Mouse (Mus musculus) spleen, adult 2 months (tissue): ENCODE data around the gene Pitpnb. TPM values are rescaled to one million over a fixed set of nuclear protein-coding genes. Genes with fewer than 3 reads are reported as not detected.

Experiments used
- DNase-seq, 2 experiments: peaks; one replicate each; pipeline versions ENCODE4 v3.0.0 to v3.0.0-alpha.2; 2012 to 2021; ENCODE audit warnings: low spot score in 2 of 2, low read depth in 1 of 2
- H3K27ac ChIP-seq: fragments of 200-500 bp; 2 replicates; pipeline ENCODE4 v1.5.1; 2012; ENCODE audit warnings: low read length, inconsistent platforms; ENCODE audit not compliant: insufficient read depth
- H3K27me3 ChIP-seq: fragments of 200-500 bp; 2 replicates; pipeline ENCODE4 v1.6.1; 2012; ENCODE audit warnings: mild to moderate bottlenecking, moderate library complexity, low read length, inconsistent platforms; ENCODE audit not compliant: control insufficient read depth, insufficient read depth
- H3K36me3 ChIP-seq: fragments of 200-500 bp; 2 replicates; pipeline ENCODE4 v1.6.1; 2012; ENCODE audit warnings: mild to moderate bottlenecking, low read length, inconsistent platforms; ENCODE audit not compliant: control insufficient read depth, insufficient read depth
- H3K4me1 ChIP-seq: fragments of 200-500 bp; 2 replicates; pipeline ENCODE4 v1.6.1; 2011; ENCODE audit warnings: inconsistent platforms; ENCODE audit not compliant: control insufficient read depth, insufficient read depth, insufficient read length
- H3K4me3 ChIP-seq: fragments of 200-500 bp; 2 replicates; pipeline ENCODE4 v1.5.1; 2011; ENCODE audit warnings: mild to moderate bottlenecking, inconsistent platforms; ENCODE audit not compliant: insufficient read depth, insufficient read length; ENCODE audit errors: extremely low read depth
- CTCF ChIP-seq: fragments of 200-500 bp; IDR thresholded peaks from 2 replicates; pipeline ENCODE4 v1.5.1; 2011; ENCODE audit warnings: mild to moderate bottlenecking, inconsistent platforms; ENCODE audit not compliant: insufficient read depth, insufficient read length, insufficient replicate concordance; ENCODE audit errors: extremely low read depth
- POLR2A ChIP-seq: fragments of 200-500 bp; IDR thresholded peaks from 2 replicates; pipeline ENCODE4 v1.6.1; 2011; ENCODE audit warnings: low read depth, low read length, inconsistent platforms
- WGBS: fragments of 180-500 bp; shearing (Covaris S2); methylation state at CpG from one replicate; pipeline ENCODE4 v1.1.7; 2018; 5-methylcytosine and 5-hydroxymethylcytosine counted together
- polyA plus RNA-seq: library from polyadenylated mRNA; depleted of rRNA; stranded (reverse); fragments of >200 nt; gene quantifications from 2 replicates; pipeline ENCODE4 v1.2.3, GENCODE M21; 2012

Gene Pitpnb
- polyA plus RNA-seq, 1 experiment, result 25.5 TPM

DNA sequence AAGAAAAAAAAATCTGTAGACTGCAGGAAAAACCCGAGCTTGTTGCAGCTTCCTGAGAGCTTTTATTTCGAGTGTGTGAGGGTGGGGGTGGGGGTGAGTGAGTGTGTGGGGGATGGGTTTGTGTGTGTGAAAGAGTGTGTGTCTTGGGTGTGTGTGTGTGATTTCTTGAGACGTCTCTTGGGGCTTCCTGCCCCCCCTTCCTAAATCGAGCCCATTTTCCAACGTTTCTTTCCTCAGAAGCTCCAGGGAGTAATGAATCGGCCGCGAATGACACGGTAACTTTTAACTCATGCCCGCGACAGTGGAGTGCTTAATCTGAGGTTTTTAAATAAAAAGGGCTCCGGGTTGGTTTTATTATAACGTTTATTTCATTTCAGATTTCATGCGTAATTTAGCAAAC is 85.0 kb downstream of the Pitpnb start:
- TF ChIP-seq POLR2A, result no peak
- no peak for TF ChIP-seq CTCF
- DNase-seq, result no peak
- 2% methylated on average over 14 of the region's 14 CpGs for WGBS
- Histone ChIP-seq H3K4me3 (no peak overlapping the region), H3K4me1 (peaks cover 13% of the 10 kb centered on the region; the same call in 1 of the 2 replicates), H3K27me3 (peaks cover 33% of the 10 kb centered on the region), H3K27ac (no peak overlapping the region), H3K36me3 (no peaks in the 10 kb centered on the region)

DNA sequence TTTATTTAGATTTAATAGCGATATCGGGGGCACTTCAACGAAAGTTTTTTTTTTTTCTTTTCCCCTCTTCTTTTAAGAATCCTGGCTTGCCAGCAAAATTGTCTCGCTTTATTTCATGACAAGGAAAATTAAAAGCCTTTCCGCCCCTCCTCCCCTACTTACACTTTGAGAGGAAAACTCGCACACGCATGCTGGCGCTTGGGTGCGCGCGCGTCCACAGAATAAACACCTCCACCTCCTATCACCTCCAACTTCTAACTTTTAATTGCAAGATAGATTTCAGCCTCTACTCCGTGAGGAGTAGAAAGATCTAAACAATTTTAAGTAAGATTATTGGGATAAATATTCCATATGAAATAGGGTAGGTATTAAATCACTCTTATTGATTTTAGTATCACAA is 85.5 kb downstream of the Pitpnb start:
- DNase-seq, result no peak
- TF ChIP-seq CTCF (no peak; the same call in 1 of the 2 replicates), POLR2A (no peak)
- 2% methylated on average over 13 of the region's 13 CpGs for WGBS
- Histone ChIP-seq H3K4me1 (peaks cover 13% of the 10 kb centered on the region; the same call in 1 of the 2 replicates), H3K27ac (no peak overlapping the region), H3K4me3 (peak overlapping the region; percentile 55), H3K27me3 (peaks cover 35% of the 10 kb centered on the region), H3K36me3 (no peaks in the 10 kb centered on the region)

DNA sequence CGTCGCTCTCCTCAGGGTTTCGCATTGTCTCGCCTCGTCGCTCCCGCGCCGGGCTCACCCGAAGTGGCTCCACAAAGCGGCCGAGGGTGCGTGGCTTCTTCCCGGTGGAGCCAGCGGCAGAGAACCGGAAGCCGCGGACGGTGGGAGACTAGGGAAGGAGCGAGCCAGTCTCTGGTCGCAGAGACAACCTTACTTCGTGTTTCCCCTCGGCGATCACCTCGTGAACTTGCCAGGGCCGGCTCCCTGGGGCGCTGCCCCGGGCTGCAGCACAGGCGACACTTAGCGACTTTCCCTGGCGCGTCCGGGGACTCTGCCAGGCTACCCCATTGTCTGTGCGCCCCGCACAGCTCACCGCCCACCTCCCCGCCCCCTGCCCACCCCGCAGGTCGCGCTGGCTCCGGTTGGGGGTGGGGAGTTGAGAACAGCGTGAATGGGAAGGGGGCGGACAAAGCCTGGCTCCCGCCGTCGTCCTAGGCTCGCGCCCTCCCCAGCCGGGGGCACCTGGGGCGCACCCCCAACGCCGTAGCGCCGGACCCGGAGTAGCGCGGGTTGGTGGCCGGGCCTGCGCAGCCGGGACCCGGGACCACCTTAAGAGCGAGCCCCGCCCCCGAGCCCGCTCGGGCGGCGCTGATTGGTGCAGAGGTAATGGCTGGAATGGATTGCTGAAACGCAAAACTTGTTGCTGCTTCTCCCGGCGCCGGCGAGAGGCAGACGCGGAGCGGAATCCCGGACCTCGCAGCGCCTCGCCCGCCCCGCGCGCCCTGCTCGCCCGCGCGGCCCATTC is 86.2 kb downstream of the Pitpnb start, which contains the start of gene Mn1:
Gene Mn1, plus strand, starts transcription at position 772 of the 784 bp plus-strand sequence.
- peak in 1 of 2 experiments; percentile 36 for DNase-seq
- Histone ChIP-seq H3K36me3 (no peaks in the 10 kb centered on the region), H3K27ac (no peak within 1 kb of the TSS; the same call in 1 of the 2 replicates), H3K4me1 (peaks cover 13% of the 10 kb centered on the region; the same call in 1 of the 2 replicates), H3K4me3 (peak within 1 kb of the TSS; percentile 55), H3K27me3 (peaks cover 35% of the 10 kb centered on the region)
- under 1% methylated on average over 68 of the region's 88 CpGs for WGBS
- no peak for TF ChIP-seq CTCF
- TF ChIP-seq POLR2A, result no peak

DNA sequence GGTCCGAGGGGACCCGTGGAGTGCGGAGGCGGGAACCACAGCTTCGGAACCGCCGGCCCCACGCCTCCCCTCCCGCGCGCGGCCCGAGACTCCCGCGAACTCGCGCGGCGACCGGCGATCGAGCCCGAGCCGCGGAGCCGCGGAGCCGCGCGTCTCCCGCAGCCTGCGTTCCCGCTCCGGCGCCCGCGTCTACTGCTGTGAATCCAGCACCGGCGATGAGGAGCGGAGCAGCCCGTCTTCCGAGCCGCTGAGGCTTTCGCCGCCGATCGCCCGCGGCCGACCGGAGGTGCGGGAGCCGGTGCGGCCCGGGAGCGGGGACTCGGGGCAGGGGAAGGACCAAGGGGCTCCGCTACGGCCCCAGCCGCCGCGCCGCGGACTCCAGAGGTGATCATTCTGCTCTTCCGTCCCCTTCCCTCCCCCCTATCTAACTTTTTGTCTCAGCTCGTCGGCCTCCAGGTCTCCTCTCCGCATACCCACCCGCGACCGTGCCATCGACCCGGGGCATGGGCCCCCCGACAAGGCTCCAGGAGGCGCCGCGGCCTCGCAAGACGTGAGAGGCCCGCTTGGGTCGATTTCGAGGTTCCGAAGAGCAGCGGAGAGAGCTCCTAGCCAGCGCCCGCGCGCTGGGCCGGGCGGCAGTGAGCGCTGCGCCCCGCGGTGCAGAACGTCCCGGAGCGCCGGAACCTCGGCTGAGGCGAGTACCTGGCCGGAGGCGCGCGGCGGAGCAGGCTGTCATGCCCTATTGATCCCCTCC is 87.0 kb downstream of the Pitpnb start:
- Histone ChIP-seq H3K36me3 (no peaks in the 10 kb centered on the region), H3K27ac (no peak overlapping the region; the same call in 1 of the 2 replicates), H3K27me3 (peaks cover 35% of the 10 kb centered on the region), H3K4me3 (peak overlapping the region; percentile 55), H3K4me1 (peaks cover 13% of the 10 kb centered on the region; the same call in 1 of the 2 replicates)
- TF ChIP-seq POLR2A, result no peak
- TF ChIP-seq CTCF, result no peak
- under 1% methylated on average over 103 of the region's 105 CpGs for WGBS
- no peak for DNase-seq

DNA sequence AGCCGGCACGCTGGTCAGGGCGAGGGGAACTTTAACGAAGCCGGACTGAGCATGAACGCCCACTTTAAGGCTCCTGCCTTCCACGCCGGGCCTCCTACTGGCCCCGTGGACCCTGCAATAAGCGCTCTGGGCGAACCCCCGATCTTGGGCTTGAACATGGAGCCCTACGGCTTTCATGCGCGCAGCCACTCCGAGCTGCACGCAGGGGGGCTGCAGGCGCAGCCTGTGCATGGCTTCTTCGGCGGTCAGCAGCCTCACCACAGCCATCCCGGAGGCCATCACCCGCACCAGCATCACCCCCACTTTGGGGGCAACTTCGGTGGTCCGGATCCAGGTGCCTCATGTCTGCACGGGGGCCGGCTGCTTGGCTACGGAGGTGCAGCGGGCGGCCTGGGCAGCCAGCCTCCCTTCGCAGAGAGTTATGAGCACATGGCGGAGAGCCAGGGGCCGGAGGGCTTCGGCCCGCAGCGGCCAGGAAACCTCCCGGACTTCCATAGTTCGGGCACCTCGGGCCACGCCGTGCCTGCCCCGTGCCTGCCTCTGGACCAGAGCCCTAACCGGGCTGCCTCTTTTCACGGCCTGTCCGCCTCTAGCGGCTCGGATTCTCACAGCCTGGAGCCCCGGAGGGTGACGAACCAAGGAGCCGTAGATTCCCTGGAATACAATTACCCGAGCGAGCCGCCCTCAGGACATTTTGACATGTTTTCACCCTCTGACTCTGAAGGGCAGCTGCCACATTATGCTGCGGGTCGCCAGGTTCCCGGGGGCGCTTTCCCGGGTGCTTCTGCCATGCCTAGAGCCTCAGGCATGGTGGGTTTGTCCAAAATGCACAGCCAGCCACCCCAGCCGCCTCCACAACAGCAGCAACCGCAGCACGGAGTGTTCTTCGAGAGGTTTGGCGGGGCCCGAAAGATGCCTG is 87.9 kb downstream of the Pitpnb start:
- H3K27ac ChIP-seq, result no peak overlapping the region
- peaks cover 35% of the 10 kb centered on the region for H3K27me3 ChIP-seq
- no peak for TF ChIP-seq POLR2A
- TF ChIP-seq CTCF, result no peak
- no peak for DNase-seq
- H3K36me3 ChIP-seq, result no peaks in the 10 kb centered on the region
- WGBS, result 15% methylated on average over 63 of the region's 63 CpGs
- no peak overlapping the region; the same call in 1 of the 2 replicates for H3K4me3 ChIP-seq
- H3K4me1 ChIP-seq, result peaks cover 13% of the 10 kb centered on the region; the same call in 1 of the 2 replicates

DNA sequence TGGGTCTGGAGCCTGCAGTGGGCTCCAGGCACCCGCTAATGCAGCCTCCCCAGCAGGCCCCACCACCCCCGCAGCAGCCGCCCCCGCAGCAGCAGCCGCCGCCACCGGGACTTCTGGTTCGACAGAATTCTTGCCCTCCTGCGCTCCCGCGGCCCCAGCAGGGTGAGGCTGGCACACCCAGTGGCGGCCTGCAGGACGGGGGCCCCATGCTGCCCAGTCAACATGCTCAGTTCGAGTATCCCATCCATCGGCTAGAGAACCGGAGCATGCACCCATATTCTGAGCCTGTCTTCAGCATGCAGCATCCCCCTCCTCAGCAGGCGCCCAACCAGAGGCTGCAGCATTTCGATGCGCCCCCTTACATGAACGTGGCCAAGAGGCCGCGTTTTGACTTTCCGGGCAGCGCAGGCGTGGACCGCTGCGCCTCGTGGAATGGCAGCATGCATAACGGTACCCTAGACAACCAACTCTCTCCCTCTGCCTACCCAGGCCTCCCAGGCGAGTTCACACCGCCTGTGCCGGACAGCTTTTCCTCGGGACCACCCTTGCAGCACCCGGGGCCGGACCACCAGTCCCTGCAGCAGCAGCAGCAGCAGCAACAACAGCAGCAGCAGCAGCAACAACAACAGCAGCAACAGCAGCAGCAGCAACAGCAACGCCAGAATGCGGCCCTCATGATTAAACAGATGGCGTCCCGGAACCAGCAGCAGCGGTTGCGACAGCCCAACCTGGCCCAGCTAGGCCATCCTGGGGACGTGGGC is 88.7 kb downstream of the Pitpnb start:
- Histone ChIP-seq H3K27me3 (peaks cover 35% of the 10 kb centered on the region), H3K27ac (no peak overlapping the region), H3K36me3 (no peaks in the 10 kb centered on the region), H3K4me3 (no peak overlapping the region), H3K4me1 (peaks cover 13% of the 10 kb centered on the region; the same call in 1 of the 2 replicates)
- DNase-seq, result no peak
- 58% methylated on average over 42 of the region's 42 CpGs for WGBS
- no peak for TF ChIP-seq POLR2A
- no peak for TF ChIP-seq CTCF
